Mouse (Mus musculus) heart, adult 18-20 months (tissue): Measurements from ENCODE around the gene Angpt4. TPM values are rescaled to one million over a fixed set of nuclear protein-coding genes. Genes with fewer than 3 reads are reported as not detected.

Source experiments
- DNase-seq, 2 experiments: peaks; one replicate each; pipeline ENCODE4 v3.0.0; 2021 to 2022; ENCODE audit warnings: mixed read lengths in 1 of 2
- microRNA-seq, 2 experiments: library from miRNA; unstranded; fragments of <30 nt; microRNA quantifications; one replicate each; pipeline ENCODE4 v1.2.0; 2022
- total RNA-seq, 2 experiments: library from RNA; stranded (reverse); gene quantifications; 2 replicates each; pipeline ENCODE4 v1.2.3; 2021

The Angpt4 gene
- total RNA-seq, 2 experiments from 2014 or later, result 0.28 to 0.35 TPM

GRCm38 (mm10) chr2:151984019-151984418, 73.0 kb downstream of the Angpt4 start:
- no peak for DNase-seq

DNA sequence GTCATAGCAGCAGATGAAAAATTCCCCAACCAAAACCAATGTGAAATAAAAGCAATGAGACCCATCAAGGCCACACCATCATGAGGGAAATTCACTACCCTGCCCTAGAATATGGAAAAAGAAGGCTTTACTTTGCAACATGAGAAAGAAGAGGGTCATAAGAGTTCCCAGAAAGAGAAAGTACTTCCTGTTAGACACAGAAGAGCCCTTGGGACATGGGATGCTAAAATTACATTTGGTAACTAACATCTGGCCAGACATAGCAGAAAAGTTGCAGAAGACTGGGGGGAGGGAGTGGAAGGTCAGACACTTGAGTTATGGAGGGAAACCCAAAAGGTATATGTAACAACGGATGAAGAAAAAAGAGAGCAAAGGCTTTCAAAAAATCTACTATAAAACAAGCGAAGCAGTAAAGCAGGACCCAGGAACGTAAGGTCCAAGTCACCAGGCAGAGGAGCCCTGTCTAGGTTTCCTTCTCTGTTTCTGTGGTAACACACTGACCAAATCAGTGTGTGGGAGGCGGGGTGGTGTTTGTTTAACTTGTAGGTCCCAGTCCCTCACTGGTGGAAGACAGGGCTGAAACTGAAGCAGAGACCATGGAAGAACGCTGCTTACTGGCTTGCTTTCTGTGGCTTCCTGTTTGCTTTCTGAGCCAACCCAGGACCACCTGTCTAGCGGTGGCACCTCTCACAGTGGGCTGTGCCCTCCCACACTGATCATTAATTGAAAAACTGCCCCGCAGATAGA, 74.6 kb downstream of the Angpt4 start:
- no peak for DNase-seq

DNA sequence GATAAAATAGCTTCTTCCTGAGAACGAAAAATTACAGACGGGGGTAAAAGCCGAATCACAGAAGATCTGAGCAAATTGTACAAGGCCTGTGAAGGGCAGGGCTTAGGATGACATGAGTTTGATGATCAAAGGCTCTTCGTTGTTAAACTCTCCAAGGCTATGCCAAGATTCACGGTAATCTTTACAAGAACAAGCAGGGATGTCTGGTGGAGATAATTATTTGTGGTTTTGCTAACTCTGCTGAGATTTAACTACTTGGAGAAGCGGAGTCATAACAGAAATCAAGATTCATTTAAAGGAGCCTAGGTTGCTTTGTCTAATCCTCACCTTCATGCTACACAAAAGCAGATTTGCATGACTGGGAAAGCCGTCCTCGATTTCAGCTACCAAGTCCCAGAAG, 75.9 kb downstream of the Angpt4 start:
- DNase-seq, result no peak

DNA sequence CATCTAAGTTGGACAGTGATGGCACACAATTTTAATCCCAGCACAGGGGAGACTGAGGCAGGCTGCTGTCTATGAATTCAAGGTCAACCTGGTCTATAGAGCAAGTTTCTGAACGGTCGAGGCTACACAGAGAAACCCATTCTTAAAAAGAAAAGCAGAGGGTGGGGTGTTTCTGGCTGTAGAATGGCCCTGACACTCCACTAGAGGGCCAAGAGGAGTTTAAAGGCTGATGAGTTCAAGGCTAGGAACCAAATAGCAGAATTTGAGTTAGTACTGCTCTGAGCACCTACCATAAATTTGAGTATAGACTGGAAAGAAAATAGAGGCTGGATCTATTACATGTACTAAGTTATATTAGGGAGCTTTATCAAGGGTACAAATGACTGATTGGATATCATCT, 78.0 kb downstream of the Angpt4 start:
- no peak for DNase-seq

DNA sequence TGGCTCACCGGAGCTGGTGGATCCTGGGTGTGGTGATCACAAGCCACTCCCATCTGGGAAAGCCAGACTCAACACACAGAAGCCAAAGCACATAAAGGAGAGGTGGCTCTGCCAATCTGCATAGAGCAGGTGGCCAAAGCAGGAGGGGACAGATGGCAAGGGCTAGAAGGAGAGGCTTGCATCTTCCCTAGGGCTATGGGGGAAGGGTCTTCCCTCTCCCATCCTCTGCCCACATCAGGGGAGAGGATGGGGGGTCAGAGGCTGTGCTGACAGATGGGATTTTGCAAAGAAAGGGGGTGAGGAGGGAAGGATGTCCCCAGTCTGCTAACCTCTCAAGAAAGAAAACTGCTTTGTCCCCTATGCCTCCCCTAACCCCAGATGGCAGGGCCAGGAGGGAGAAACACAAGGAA, 80.0 kb downstream of the Angpt4 start:
- no peak for DNase-seq

GRCm38 (mm10) chr2:151991446-151991845, 80.4 kb downstream of the Angpt4 start:
- no peak for DNase-seq

- peak; percentile 80 to 92 for DNase-seq
Observed at GRCm38 (mm10) chr2:151994350-151995122, 83.5 kb downstream of the Angpt4 start.

Small RNAs within 50 kb of the gene (microRNA-seq; reads per million reads assigned to microRNA genes)
- 0 to 0.27 reads per million in 2 experiments for gene Mir1953

Other genes with a start within 250 kb of the Angpt4 start
- gene Rad21l, start 242.7 kb upstream of the Angpt4 start, total RNA-seq, result not detected
- gene Tmem74b, start 209.2 kb upstream of the Angpt4 start, total RNA-seq, result 1 to 10 TPM; 6.5 to 7.2 TPM
- 10 to 100 TPM; 21.1 to 26.3 TPM for gene Psmf1, start 167.0 kb upstream of the Angpt4 start, total RNA-seq
- gene Rspo4, start 68.3 kb upstream of the Angpt4 start, total RNA-seq, result not detected
- gene Fam110a, start 69.0 kb downstream of the Angpt4 start, total RNA-seq, result 1 to 10 TPM; 3.4 to 3.7 TPM
- gene Slc52a3, start 85.3 kb downstream of the Angpt4 start, total RNA-seq, result 1 to 10 TPM; 1.6 to 2.9 TPM
- gene Scrt2, start 170.3 kb downstream of the Angpt4 start, total RNA-seq, result not detected
- 10 to 100 TPM; 18.8 to 20.3 TPM for gene Srxn1, start 194.3 kb downstream of the Angpt4 start, total RNA-seq
- 10 to 100 TPM; 16.4 to 18.9 TPM for gene Tcf15, start 232.4 kb downstream of the Angpt4 start, total RNA-seq